Mouse (Mus musculus) brain, embryonic 14.5 days (tissue): Measurements from ENCODE around the gene Ermap.

Experiments used
- CTCF ChIP-seq: fragments of 200-500 bp; IDR thresholded peaks from 2 replicates; pipeline ENCODE4 v1.5.1; 2012; ENCODE audit warnings: inconsistent platforms, mild to moderate bottlenecking, moderate library complexity, borderline replicate concordance; ENCODE audit not compliant: insufficient read depth, insufficient read length; ENCODE audit errors: extremely low read depth
- POLR2A ChIP-seq: fragments of 200-500 bp; IDR thresholded peaks from 2 replicates; pipeline ENCODE4 v1.6.1; 2012; ENCODE audit warnings: mild to moderate bottlenecking, inconsistent platforms, borderline replicate concordance; ENCODE audit not compliant: poor library complexity, insufficient read depth, insufficient read length, severe bottlenecking; ENCODE audit errors: extremely low read depth

- no peak for TF ChIP-seq CTCF
- no peak for TF ChIP-seq POLR2A
Observed at GRCm38 (mm10) chr4:119224534-119224933, 34.7 kb upstream of the Ermap start.
